Mouse (Mus musculus) forebrain, postnatal 0 days (tissue): Measurements from ENCODE around the gene Cox19. TPM values are rescaled to one million over a fixed set of nuclear protein-coding genes. Genes with fewer than 3 reads are reported as not detected.
A peak's percentile ranks its signal among the peaks of the same experiment; 100 is the strongest.

Source experiments
- ATAC-seq: fragments of 200-750 bp; cut with Nextera tagmentation; 2 replicates; pipeline ENCODE4 v1.8.0; 2017; ENCODE audit warnings: mild to moderate bottlenecking, moderate library complexity
- DNase-seq: peaks from one replicate; pipeline ENCODE4 v3.0.0-alpha.2; 2015
- H3K27ac ChIP-seq: fragments of 300-500 bp; sonication (generic); 2 replicates; pipeline ENCODE4 v1.5.1; 2014; ENCODE audit warnings: low read depth, mild to moderate bottlenecking, antibody characterized with exemption, low read length, moderate library complexity, mixed read lengths
- H3K27me3 ChIP-seq: fragments of 300-500 bp; sonication (generic); 2 replicates; pipeline ENCODE4 v1.6.1; 2014; ENCODE audit warnings: mild to moderate bottlenecking, low read length, mixed read lengths; ENCODE audit not compliant: insufficient read depth
- H3K36me3 ChIP-seq: fragments of 300-500 bp; sonication (generic); 2 replicates; pipeline ENCODE4 v1.6.1; 2014; ENCODE audit warnings: mild to moderate bottlenecking, moderate library complexity; ENCODE audit not compliant: insufficient read depth
- H3K4me1 ChIP-seq: fragments of 300-500 bp; sonication (generic); 2 replicates; pipeline ENCODE4 v1.6.1; 2014; ENCODE audit warnings: antibody characterized with exemption; ENCODE audit not compliant: insufficient read depth
- H3K4me2 ChIP-seq: fragments of 300-500 bp; sonication (generic); 2 replicates; pipeline ENCODE4 v1.6.1; 2014; ENCODE audit warnings: low read depth, mild to moderate bottlenecking, moderate library complexity
- H3K4me3 ChIP-seq: fragments of 300-500 bp; sonication (generic); 2 replicates; pipeline ENCODE4 v1.5.1; 2014; ENCODE audit warnings: low read depth, low read length, mixed read lengths
- H3K9ac ChIP-seq: fragments of 300-500 bp; sonication (generic); 2 replicates; pipeline ENCODE4 v1.6.1; 2014; ENCODE audit warnings: mild to moderate bottlenecking
- H3K9me3 ChIP-seq: fragments of 300-500 bp; sonication (generic); 2 replicates; pipeline ENCODE4 v1.6.1; 2016; ENCODE audit warnings: low read length
- CTCF ChIP-seq: sonication (generic); IDR thresholded peaks from 2 replicates; pipeline ENCODE4 v1.5.1; 2016; ENCODE audit warnings: antibody characterized with exemption, control low read depth, low read depth
- WGBS: fragments of 180-500 bp; shearing (Covaris S2); extraction: QIAGEN DNeasy Blood & Tissue Kit; methylation state at CpG from one replicate; pipeline ENCODE4 v1.1.7; 2014; 5-methylcytosine and 5-hydroxymethylcytosine counted together
- polyA plus RNA-seq: library from polyadenylated mRNA; unstranded; fragments of >200 nt; fragmentation: Nextera tagmentation; extraction: Ambion mirVana; gene quantifications from 2 replicates; pipeline ENCODE4 v1.2.1, GENCODE M21; 2015
- total RNA-seq: library from RNA; depleted of rRNA; stranded (reverse); fragments of >200 nt; gene quantifications from 2 replicates; pipeline ENCODE4 v1.2.3, GENCODE M21; 2014

The Cox19 gene
- total and polyA plus RNA-seq, 2 experiments from 2014 or later, result 85.7 to 108 TPM

DNA sequence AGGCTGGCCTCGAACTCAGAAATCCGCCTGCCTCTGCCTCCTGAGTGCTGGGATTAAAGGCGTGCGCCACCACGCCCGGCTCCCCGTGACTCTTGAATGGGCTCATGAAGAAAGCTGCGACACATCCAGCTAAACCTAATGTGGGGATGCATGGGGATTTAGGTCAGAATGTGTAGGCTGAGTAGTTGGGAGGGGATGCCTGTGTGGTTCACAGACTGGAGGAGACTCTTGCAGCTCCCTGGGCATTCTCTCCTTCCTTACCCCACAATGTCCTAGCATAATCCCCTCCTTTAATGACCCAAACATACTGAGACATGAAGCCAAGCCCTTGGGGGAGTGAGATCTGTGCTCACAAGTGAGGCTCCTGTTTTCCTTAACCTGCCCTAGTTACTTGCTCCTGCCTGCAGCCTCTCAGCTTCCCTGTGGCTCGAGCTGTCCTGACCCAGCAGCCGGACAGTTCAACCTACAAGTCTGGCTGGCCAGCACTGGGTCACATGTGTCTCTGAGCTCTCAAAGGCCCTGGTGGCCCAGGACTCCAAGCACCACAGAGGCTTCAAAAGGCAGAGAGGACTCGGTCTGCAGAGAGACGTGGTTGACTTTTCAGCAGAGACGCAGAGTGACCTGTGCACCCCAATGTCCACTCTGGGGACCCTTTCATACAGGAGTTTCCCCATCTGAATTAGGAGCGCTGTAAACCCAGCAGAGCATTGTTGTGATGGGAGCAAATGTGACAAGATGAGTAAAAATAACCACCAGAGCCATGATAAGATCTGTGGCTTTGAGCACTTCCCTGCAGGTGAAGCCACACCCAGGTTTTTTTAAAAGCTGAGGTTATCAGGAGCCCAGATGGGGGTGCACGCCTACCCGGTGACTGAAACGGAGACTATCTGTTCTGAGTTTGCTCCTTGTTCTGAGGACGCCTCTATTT is 30.6 kb upstream of the Cox19 start:
- TF ChIP-seq CTCF, result no peak
- Histone ChIP-seq H3K36me3 (no peaks in the 10 kb centered on the region), H3K4me3 (no peak overlapping the region), H3K27me3 (no peaks in the 10 kb centered on the region), H3K27ac (no peak overlapping the region), H3K4me2 (no peak overlapping the region), H3K4me1 (no peaks in the 10 kb centered on the region; the same call in 1 of the 2 replicates), H3K9ac (no peak overlapping the region), H3K9me3 (no peaks in the 10 kb centered on the region)
- ATAC-seq (no peak), DNase-seq (no peak)
- 83% methylated on average over 18 of the region's 18 CpGs for WGBS

DNA sequence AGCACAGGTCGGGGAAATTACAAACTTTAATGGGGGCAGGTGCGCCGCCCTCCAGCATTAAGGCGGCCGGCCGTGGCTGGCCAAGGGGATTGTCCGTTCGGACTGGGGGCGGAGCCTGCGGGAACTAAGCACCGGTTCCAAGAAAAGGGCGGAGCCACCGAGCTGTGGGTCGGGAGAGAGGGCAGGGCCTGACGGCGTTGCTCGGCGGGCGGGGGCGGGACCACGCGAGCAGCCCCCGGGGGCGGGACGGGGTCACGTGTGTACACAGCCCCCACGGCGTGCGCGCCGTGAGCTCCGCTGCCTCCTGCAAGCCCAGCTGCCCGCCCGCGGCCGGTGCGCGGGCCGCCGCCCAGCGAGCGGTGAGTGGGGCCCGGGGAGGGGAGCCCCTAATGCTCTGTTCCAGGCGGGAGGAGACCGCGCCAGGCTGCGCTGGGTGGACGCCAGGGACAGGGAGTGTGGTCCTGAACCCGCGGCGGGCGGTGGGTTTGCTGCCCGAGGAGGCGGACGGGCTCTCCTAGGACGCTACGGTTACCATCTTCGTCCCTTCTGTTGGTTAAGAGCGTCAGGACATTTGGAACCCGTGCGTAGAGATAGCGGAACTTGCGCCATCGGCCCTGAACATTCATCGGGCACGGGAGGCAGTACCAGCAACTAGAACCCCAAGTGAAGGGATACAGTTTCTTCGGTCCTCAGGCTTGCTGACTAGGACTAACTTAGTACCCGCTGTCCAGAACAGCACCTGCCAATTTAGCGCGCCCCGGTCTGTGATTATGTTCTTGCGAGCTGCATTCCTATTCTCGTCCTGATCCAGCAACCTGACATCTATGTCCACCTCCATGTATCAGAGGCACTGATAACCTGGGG is 29.4 kb upstream of the Cox19 start:
- peak overlapping the region; percentile 36; the same call in 1 of the 2 replicates for H3K27ac ChIP-seq
- 1% methylated on average over 70 of the region's 73 CpGs for WGBS
- H3K36me3 ChIP-seq, result no peaks in the 10 kb centered on the region
- H3K4me3 ChIP-seq, result peak overlapping the region; percentile 54
- DNase-seq, result peak; percentile 78
- peak overlapping the region; percentile 64 for H3K9ac ChIP-seq
- no peaks in the 10 kb centered on the region; the same call in 1 of the 2 replicates for H3K4me1 ChIP-seq
- H3K27me3 ChIP-seq, result no peaks in the 10 kb centered on the region
- peak overlapping the region; percentile 98 for H3K4me2 ChIP-seq
- ATAC-seq, result peak; percentile 72
- no peaks in the 10 kb centered on the region for H3K9me3 ChIP-seq
- TF ChIP-seq CTCF, result no peak

DNA sequence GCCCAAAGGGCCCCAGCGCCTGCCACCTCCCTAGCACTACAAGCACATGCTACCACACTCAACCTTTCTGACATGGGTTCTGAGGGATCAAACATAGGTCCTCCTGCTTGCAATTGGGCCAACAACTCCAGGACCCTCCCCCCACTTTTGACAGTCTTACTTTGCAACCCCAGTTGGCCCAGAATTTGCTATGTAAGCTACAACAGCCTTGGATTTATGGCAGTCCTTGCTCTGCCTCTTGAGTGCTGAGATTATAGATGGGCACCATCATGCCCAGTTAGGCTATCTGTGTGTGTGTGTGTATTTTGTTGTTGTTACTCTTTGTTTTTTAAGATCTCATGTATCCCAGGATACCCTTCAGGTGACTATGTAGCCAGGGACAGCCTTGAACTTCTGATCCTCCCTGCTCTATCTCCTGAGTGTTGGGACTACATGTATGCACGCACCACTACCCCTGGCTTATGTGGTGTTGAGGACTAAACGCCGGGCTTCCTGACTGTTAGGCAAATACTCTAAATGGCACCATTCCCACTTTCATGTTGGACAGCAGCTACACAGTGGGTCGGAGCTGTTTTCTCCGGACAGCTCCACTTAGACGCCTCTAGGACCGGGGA is 28.7 kb upstream of the Cox19 start:
- WGBS, result 17% methylated on average over 8 of the region's 8 CpGs
- TF ChIP-seq CTCF, result no peak
- peak overlapping the region; percentile 36; the same call in 1 of the 2 replicates for H3K27ac ChIP-seq

DNA sequence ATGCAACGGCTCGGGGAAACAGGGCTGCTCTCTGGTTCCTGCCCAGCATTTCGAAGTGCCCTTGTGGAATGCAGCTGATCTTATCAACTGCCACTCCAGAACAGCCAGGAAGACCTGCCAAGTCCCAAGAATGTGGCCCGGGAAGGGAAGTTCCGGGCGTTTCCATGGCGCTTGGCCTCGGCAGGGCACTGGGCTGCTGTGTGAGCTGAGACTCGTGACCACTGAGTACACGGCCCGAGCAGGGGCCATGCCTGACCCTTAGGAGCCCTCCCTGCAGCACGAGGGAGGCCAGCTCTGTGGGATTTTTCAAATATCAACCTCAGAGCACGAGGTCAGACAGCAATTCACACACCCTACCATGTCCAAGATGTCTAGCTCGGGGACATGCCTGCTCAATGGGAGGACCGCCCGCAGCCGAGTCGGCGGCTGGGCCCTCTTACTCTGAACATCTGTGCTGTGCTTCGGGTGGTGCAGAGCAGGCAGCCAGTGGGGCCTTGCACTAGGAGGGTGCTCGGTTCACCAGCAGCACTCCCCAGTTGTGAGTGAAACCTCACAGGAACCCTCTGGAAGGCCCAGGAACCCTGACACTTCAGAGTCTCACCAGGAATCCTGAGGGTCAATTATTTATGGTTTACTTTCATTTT is 27.9 kb upstream of the Cox19 start:
- DNase-seq (peak; percentile 42), ATAC-seq (peak; percentile 34; the same call in 1 of the 2 replicates)
- no peak for TF ChIP-seq CTCF
- Histone ChIP-seq H3K9me3 (no peaks in the 10 kb centered on the region), H3K4me1 (no peaks in the 10 kb centered on the region; the same call in 1 of the 2 replicates), H3K27me3 (no peaks in the 10 kb centered on the region), H3K36me3 (no peaks in the 10 kb centered on the region), H3K4me2 (no peak overlapping the region), H3K27ac (peak overlapping the region; percentile 35; the same call in 1 of the 2 replicates), H3K9ac (no peak overlapping the region), H3K4me3 (no peak overlapping the region)
- WGBS, result 63% methylated on average over 21 of the region's 21 CpGs

More for the DNA sequence above, 28.7 kb upstream of the Cox19 start:
- H3K4me1 ChIP-seq, result no peaks in the 10 kb centered on the region; the same call in 1 of the 2 replicates
- DNase-seq, result no peak
- H3K9ac ChIP-seq, result peak overlapping the region; percentile 64
- no peaks in the 10 kb centered on the region for H3K27me3 ChIP-seq
- H3K4me3 ChIP-seq, result peak overlapping the region; percentile 54
- peak overlapping the region; percentile 98 for H3K4me2 ChIP-seq
- no peaks in the 10 kb centered on the region for H3K36me3 ChIP-seq
- no peaks in the 10 kb centered on the region for H3K9me3 ChIP-seq
- ATAC-seq, result no peak

DNA sequence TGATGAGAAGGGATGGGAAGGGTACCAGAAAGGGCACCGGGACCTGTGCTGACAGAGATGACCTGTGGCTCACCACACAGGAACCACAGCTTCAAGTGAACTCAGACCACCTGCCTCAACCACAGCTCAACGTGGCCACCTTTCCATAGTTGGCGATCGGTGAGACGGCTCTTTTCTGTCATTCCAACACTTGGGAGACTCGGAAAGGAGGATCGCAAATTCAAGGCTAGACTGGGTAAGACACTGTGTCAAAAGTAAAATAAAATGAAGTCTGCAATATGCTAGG is 27.0 kb upstream of the Cox19 start:
- DNase-seq, result no peak
- H3K27ac ChIP-seq, result no peak overlapping the region
- 90% methylated on average over 7 of the region's 7 CpGs for WGBS

More for the DNA sequence above, 27.0 kb upstream of the Cox19 start:
- Histone ChIP-seq H3K4me3 (no peak overlapping the region), H3K4me2 (no peak overlapping the region), H3K4me1 (no peaks in the 10 kb centered on the region; the same call in 1 of the 2 replicates), H3K36me3 (no peaks in the 10 kb centered on the region), H3K9me3 (no peaks in the 10 kb centered on the region), H3K27me3 (no peaks in the 10 kb centered on the region), H3K9ac (no peak overlapping the region)
- TF ChIP-seq CTCF, result no peak
- ATAC-seq, result no peak
